Mouse (Mus musculus) heart, embryonic 10.5 days (tissue): ENCODE data around the gene Chl1. TPM values are rescaled to one million over a fixed set of nuclear protein-coding genes. Genes with fewer than 3 reads are reported as not detected.

Source experiments
- DNase-seq: peaks from one replicate; pipeline ENCODE4 v3.0.0-alpha.2; 2017; ENCODE audit warnings: low spot score
- H3K27ac ChIP-seq: fragments of 300-500 bp; sonication (generic); 2 replicates; pipeline ENCODE4 v1.5.1; 2016; ENCODE audit warnings: mild to moderate bottlenecking
- H3K27me3 ChIP-seq: fragments of 300-500 bp; sonication (generic); 2 replicates; pipeline ENCODE4 v1.6.1; 2016; ENCODE audit warnings: mild to moderate bottlenecking; ENCODE audit not compliant: poor library complexity, insufficient read depth, severe bottlenecking
- H3K36me3 ChIP-seq: fragments of 300-500 bp; sonication (generic); 2 replicates; pipeline ENCODE4 v1.6.1; 2016; ENCODE audit warnings: mild to moderate bottlenecking, moderate library complexity
- H3K4me1 ChIP-seq: fragments of 300-500 bp; sonication (generic); 2 replicates; pipeline ENCODE4 v1.6.1; 2016; ENCODE audit warnings: mild to moderate bottlenecking
- H3K4me3 ChIP-seq: fragments of 300-500 bp; sonication (generic); 2 replicates; pipeline ENCODE4 v1.5.1; 2016; ENCODE audit warnings: mild to moderate bottlenecking, moderate library complexity
- H3K9me3 ChIP-seq: fragments of 300-500 bp; sonication (generic); 2 replicates; pipeline ENCODE4 v1.6.1; 2016; ENCODE audit warnings: mild to moderate bottlenecking, moderate library complexity
- WGBS: fragments of 180-500 bp; shearing (Covaris S2); methylation state at CpG from one replicate; pipeline ENCODE4 v1.1.7; 2016; 5-methylcytosine and 5-hydroxymethylcytosine counted together
- polyA plus RNA-seq: library from polyadenylated mRNA; unstranded; fragments of >200 nt; fragmentation: Nextera tagmentation; extraction: Ambion mirVana; gene quantifications from 2 replicates; pipeline ENCODE4 v1.2.1, GENCODE M21; 2016

The Chl1 gene
- polyA plus RNA-seq, 1 experiment from 2014 or later: 0.15 TPM

DNA sequence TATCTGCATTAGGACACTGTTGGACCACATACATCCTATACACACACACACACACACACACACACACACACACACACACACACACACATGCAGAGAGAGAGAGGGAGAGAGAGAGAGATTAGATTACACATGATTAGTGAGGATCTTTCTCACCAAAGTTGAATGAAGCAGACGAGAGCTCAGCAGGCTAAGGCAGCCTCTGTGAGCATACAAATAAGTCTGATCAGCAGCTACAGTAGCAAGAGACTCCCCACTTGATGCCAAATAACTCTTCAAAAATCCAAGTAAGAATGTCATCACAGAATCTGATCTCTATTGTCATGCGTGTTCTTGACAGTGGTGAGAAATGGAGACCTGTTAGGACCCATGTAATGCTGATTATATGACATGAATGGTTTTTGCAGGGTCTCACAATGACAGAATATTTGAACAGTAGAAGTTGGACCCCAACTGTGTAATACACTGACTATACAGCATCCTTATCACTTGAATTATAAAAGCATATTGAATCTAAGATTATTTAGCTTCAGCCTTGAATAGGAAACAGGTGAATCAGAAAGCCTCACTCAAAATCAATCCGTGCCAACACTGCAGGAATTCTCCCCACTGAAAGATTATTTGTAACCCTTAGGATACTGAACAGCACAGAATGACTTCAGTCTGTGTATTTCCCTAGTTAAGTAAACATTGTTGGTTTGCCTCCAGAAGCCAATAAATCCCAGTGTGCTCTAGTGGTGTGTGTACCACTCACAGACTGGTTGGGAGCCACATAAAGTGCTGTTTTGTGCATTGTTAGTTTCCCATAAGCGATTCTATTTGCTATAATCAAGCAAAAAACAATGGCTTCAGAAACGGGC is 47.9 kb downstream of the Chl1 start:
- Histone ChIP-seq H3K36me3 (no peaks in the 10 kb centered on the region), H3K27ac (no peak overlapping the region), H3K4me3 (no peak overlapping the region), H3K4me1 (no peaks in the 10 kb centered on the region), H3K9me3 (no peaks in the 10 kb centered on the region), H3K27me3 (no peaks in the 10 kb centered on the region)
- 64% methylated on average over 5 of the region's 5 CpGs for WGBS
- no peak for DNase-seq

DNA sequence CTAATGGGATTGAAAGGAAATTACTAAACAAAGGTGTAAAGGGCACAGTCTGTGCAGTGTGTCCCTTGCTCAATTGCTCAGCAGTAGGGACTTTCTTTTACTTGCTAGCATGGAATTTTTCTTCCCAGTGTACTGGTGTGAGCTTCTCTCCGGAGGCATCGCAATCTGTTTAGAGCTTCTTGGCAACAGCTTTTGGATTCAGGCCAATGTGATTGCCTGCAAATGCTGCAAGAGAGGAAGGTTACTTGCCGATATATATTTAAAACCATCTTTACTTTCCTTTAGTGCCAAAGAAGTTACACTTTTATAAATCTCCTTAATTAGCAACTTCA is 48.5 kb downstream of the Chl1 start:
- Histone ChIP-seq H3K27ac (no peak overlapping the region), H3K4me1 (no peaks in the 10 kb centered on the region), H3K4me3 (no peak overlapping the region), H3K36me3 (no peaks in the 10 kb centered on the region), H3K27me3 (no peaks in the 10 kb centered on the region), H3K9me3 (no peaks in the 10 kb centered on the region)
- 73% methylated on average over 3 of the region's 3 CpGs for WGBS
- no peak for DNase-seq

DNA sequence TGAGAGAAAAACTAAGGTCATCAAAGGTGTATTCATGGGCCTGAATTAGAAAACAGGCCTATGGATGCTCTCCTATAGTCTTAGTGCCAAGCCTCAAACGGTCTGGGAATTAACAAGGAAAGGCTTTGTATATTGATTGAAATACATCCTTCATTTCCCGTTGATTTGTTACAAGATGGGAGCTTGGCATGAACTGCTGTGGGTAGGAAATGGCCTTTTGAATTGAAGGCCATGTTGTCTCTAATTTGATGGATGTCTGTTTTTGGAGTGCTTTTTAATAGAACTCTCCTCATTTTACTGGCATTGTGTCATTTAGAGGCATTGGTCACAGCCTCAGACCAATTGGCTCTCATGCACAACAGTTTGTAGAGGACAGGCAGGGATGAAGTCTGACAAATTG is 49.0 kb downstream of the Chl1 start:
- H3K4me3 ChIP-seq: no peak overlapping the region
- no peaks in the 10 kb centered on the region for H3K9me3 ChIP-seq
- H3K4me1 ChIP-seq: no peaks in the 10 kb centered on the region
- DNase-seq: no peak
- H3K27ac ChIP-seq: no peak overlapping the region
- H3K36me3 ChIP-seq: no peaks in the 10 kb centered on the region
- WGBS: 73% methylated on average over 2 of the region's 2 CpGs
- H3K27me3 ChIP-seq: no peaks in the 10 kb centered on the region

DNA sequence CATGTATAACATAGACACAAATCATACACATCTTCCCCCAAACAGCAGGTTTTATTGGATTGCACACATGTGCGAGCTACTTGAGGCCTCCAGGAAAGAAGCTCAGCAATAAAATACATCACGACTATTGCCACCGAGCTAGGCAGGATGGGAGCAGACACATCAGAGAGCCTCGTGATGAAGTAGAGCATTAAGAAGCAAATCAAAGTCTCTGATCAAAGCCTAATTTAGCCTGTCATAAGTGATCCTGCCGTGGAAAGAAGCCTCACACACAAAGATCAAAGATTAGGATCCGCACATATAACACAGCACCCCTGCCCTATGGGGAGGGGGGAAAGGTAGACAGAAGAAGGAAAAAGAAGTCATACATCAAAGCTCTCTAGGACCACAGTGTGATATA is 54.4 kb downstream of the Chl1 start:
- Histone ChIP-seq H3K9me3 (no peaks in the 10 kb centered on the region), H3K27me3 (no peaks in the 10 kb centered on the region), H3K36me3 (no peaks in the 10 kb centered on the region), H3K27ac (no peak overlapping the region), H3K4me1 (no peaks in the 10 kb centered on the region), H3K4me3 (no peak overlapping the region)
- no peak for DNase-seq
- 78% methylated on average over 6 of the region's 6 CpGs for WGBS

DNA sequence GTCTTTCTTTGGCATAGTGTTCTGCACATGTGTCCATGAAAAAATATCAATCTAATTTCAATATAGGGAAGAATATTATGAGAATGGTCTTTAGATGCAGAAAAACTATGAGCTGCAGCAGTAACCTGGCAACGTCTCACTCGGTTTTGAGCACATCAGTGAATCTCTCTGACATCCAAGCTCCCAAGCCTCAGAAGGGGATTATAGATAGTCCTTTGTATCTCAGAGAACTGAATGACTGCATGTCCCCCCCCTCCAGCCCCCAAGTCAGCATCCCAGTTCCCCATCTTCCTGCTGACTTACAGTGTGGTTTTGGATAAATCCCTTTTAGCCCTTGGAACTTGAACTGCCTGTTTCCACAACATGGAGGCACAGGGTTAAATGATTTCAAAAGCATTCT is 56.9 kb downstream of the Chl1 start:
- H3K36me3 ChIP-seq: no peaks in the 10 kb centered on the region
- H3K4me1 ChIP-seq: no peaks in the 10 kb centered on the region
- H3K9me3 ChIP-seq: no peaks in the 10 kb centered on the region
- no peak for DNase-seq
- WGBS: 64% methylated on average over 2 of the region's 2 CpGs
- H3K4me3 ChIP-seq: no peak overlapping the region
- H3K27ac ChIP-seq: no peak overlapping the region
- no peaks in the 10 kb centered on the region for H3K27me3 ChIP-seq

DNA sequence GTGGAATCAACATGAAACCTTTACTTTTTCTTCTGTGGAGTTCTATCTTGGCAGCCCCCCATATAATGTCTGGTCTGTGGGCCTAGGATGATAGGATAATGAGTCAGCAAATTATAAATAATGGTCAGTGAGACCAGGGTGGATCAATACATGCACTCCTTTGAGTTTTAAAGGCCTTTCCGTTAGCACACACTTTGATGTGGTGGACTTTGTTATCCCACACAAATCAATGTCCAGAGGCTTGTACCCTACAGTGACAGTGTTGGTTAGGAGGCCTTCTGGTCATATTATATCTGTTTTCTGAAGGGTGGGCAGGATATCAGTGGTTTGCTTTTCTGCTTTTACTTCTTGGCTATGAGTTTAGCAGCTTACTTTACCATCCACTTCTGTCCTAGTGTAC is 62.3 kb downstream of the Chl1 start:
- no peak overlapping the region for H3K4me3 ChIP-seq
- H3K27ac ChIP-seq: no peak overlapping the region
- H3K9me3 ChIP-seq: no peaks in the 10 kb centered on the region
- H3K36me3 ChIP-seq: no peaks in the 10 kb centered on the region
- WGBS: 79% methylated on average over 1 of the region's 1 CpGs
- no peaks in the 10 kb centered on the region for H3K27me3 ChIP-seq
- no peak for DNase-seq
- no peaks in the 10 kb centered on the region for H3K4me1 ChIP-seq

DNA sequence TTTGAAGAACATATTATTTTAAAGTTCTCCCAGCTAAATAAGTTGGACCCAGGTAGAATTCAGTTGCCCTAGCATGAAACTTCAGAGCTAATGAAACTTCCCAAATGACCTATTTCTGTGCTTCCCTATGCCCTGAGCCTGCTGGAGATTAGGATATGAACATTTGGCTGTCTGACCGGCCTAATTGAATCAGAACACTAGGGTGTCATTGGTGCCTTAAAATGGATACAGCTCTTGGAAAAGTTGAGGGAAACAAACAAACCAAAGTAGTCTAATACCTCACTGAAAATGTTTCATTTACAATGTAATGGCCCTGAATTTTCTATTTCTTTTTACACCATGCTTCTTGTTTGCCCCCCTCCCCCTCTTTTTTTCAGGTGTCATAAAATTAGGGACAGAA is 73.8 kb downstream of the Chl1 start:
- WGBS: 92% methylated on average over 1 of the region's 1 CpGs

DNA sequence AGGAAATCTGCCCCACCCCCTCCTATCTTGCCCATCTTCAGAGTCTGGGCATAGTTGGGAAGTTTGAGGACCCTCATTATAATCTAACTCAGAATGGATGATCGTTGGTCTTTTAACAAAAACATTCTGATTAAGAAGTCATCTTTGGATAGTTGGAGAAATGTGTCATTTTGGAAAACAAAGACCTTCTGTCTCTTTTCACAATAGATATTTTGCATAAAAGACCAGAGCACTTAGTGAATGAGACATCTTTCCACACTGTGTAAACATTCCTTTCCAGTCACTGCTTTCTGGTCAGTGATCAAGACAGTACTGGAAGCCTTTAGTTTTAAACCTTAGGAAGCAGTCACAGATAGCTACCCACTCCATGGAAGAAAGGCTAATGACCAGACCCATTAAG is 75.3 kb downstream of the Chl1 start:
- Histone ChIP-seq H3K4me1 (no peaks in the 10 kb centered on the region), H3K27ac (no peak overlapping the region), H3K36me3 (no peaks in the 10 kb centered on the region), H3K9me3 (no peaks in the 10 kb centered on the region), H3K4me3 (no peak overlapping the region), H3K27me3 (no peaks in the 10 kb centered on the region)
- 66% methylated on average over 1 of the region's 1 CpGs for WGBS
- DNase-seq: no peak

More for the DNA sequence above, 73.8 kb downstream of the Chl1 start:
- Histone ChIP-seq H3K27me3 (no peaks in the 10 kb centered on the region), H3K4me3 (no peak overlapping the region), H3K27ac (no peak overlapping the region), H3K9me3 (no peaks in the 10 kb centered on the region), H3K4me1 (no peaks in the 10 kb centered on the region), H3K36me3 (no peaks in the 10 kb centered on the region)
- no peak for DNase-seq

DNA sequence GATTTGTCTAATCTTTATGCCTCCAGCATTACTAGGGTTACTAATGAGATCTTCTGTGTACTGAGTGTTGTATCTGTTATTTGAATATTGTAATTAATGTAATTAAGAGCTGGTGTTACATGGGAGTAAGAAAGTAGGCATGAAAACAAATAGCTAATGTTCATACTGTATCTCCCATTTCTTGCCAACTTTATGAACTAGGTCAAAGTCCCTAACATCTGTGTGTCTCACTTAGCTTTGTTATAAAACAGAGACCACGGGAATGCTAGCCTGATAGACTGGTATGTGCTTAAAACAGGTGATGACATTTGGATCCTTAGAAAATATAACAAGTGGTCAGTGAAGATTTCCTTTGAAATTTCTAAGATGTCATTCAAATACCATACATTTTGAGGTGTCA is 75.7 kb downstream of the Chl1 start:
- Histone ChIP-seq H3K4me1 (no peaks in the 10 kb centered on the region), H3K27me3 (no peaks in the 10 kb centered on the region), H3K9me3 (no peaks in the 10 kb centered on the region), H3K27ac (no peak overlapping the region), H3K36me3 (no peaks in the 10 kb centered on the region), H3K4me3 (no peak overlapping the region)
- DNase-seq: no peak
- WGBS: 46% methylated on average over 1 of the region's 1 CpGs

DNA sequence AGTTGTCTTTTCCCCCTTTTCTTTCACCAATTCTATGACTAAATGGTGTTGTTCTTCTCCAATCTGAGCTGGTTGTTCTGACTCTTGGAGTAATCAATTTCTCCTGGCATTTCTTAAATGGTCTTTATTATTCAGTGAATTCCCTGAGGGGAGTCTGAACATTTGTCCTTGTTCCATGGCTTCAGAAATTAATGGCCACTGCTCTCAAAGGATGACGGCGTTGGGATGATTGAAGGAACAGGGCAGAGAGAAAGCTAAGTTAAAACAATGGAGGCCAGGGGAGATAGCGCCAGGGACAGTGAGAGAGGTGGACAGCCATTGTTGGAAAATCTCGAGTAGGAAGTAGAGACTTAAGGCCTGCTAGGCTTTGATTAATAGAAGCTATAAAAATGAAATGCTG is 91.7 kb downstream of the Chl1 start:
- Histone ChIP-seq H3K4me3 (no peak overlapping the region), H3K27me3 (no peaks in the 10 kb centered on the region), H3K4me1 (no peaks in the 10 kb centered on the region), H3K36me3 (no peaks in the 10 kb centered on the region), H3K9me3 (no peaks in the 10 kb centered on the region), H3K27ac (no peak overlapping the region)
- no peak for DNase-seq
- WGBS: 68% methylated on average over 4 of the region's 4 CpGs

DNA sequence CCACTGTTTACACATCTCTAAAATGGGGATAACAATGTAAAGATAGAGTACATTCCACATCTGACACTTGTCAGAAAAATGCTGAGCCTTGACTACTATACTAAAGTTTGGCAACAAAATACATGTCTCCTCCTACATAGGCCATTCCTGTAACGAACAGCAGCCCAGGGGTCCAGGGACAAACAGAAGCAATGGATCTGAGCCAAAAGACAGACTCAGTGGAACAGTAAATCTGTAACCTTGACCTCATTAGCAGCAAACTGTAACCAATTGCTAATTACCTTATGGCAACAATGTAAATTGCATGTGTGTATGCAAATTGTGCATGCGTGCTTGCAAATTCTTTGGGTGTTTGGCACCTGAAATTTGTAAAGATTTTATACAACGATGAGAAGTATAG is 100.3 kb downstream of the Chl1 start:
- Histone ChIP-seq H3K4me1 (no peaks in the 10 kb centered on the region), H3K36me3 (no peaks in the 10 kb centered on the region), H3K4me3 (no peak overlapping the region), H3K9me3 (no peaks in the 10 kb centered on the region), H3K27ac (no peak overlapping the region), H3K27me3 (no peaks in the 10 kb centered on the region)
- 76% methylated on average over 3 of the region's 3 CpGs for WGBS
- no peak for DNase-seq

DNA sequence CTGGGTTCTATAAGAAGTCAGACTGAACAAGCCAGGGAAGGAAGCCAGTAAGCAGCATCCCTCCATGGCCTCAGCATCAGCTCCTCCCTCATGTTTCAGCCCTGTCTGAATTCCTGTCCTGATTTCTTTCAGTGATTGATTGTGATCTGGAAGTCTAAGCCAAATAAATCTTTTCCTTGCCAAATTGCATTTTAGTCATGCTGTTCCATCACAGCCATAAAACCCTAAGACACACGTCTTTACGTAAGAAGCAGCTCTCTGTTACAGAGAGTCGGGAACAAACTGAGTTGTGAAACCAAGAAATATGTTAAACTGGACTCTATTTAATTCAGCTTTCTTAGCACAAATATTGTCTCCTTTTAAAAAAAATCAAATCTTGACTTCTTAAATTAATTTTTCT is 102.2 kb downstream of the Chl1 start:
- Histone ChIP-seq H3K27me3 (no peaks in the 10 kb centered on the region), H3K36me3 (no peaks in the 10 kb centered on the region), H3K27ac (no peak overlapping the region), H3K4me3 (no peak overlapping the region), H3K9me3 (no peaks in the 10 kb centered on the region), H3K4me1 (no peaks in the 10 kb centered on the region)
- 82% methylated on average over 3 of the region's 3 CpGs for WGBS
- DNase-seq: no peak

DNA sequence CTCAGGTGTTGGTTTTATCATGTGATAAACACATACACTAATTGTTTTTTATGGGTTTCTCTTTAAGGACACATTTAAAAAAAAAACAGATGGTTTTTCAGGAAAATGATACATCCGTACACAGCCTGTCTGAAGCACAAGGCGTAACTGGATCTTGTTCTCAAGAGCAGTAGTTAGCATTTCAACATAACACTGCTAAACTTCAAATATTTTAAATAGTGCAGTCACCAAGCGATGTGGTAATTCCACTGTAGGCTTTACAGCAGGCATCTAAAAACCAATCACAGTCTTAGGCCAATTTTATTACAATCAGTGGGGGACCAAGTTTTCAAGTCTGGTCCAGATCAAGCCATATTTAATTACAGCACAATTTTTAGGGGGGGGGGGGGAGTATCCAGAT is 103.3 kb downstream of the Chl1 start:
- Histone ChIP-seq H3K4me3 (no peak overlapping the region), H3K4me1 (no peaks in the 10 kb centered on the region), H3K27me3 (no peaks in the 10 kb centered on the region), H3K27ac (no peak overlapping the region), H3K9me3 (no peaks in the 10 kb centered on the region), H3K36me3 (no peaks in the 10 kb centered on the region)
- 70% methylated on average over 3 of the region's 3 CpGs for WGBS
- DNase-seq: no peak
